Mouse (Mus musculus) heart, embryonic 15.5 days (tissue): ENCODE data around the gene Gpat2. TPM values are rescaled to one million over a fixed set of nuclear protein-coding genes. Genes with fewer than 3 reads are reported as not detected.
A peak's percentile ranks its signal among the peaks of the same experiment; 100 is the strongest.

Experiments used
- ATAC-seq: fragments of 200-750 bp; cut with Nextera tagmentation; replicated peaks from 2 replicates; pipeline ENCODE4 v1.8.0; 2017; ENCODE audit warnings: low read depth, moderate TSS enrichment; ENCODE audit not compliant: insufficient number of reproducible peaks, insufficient read depth, low FRiP score
- H3K27ac ChIP-seq: fragments of 300-500 bp; sonication (generic); 2 replicates; pipeline ENCODE4 v1.5.1; 2015; ENCODE audit warnings: mild to moderate bottlenecking, inconsistent platforms
- H3K27me3 ChIP-seq: fragments of 300-500 bp; sonication (generic); 2 replicates; pipeline ENCODE4 v1.6.1; 2015; ENCODE audit warnings: inconsistent platforms
- H3K36me3 ChIP-seq: fragments of 300-500 bp; sonication (generic); 2 replicates; pipeline ENCODE4 v1.6.1; 2015; ENCODE audit warnings: mild to moderate bottlenecking, inconsistent platforms
- H3K4me1 ChIP-seq: fragments of 300-500 bp; sonication (generic); replicated peaks from 2 replicates; pipeline ENCODE4 v1.6.1; 2015; ENCODE audit warnings: inconsistent platforms
- H3K4me2 ChIP-seq: fragments of 300-500 bp; sonication (generic); 2 replicates; pipeline ENCODE4 v1.6.1; 2015; ENCODE audit warnings: inconsistent platforms, mild to moderate bottlenecking, moderate library complexity
- H3K4me3 ChIP-seq: fragments of 300-500 bp; sonication (generic); 2 replicates; pipeline ENCODE4 v1.5.1; 2015; ENCODE audit warnings: mild to moderate bottlenecking, inconsistent platforms
- H3K9ac ChIP-seq: fragments of 300-500 bp; sonication (generic); 2 replicates; pipeline ENCODE4 v1.6.1; 2015; ENCODE audit warnings: mild to moderate bottlenecking, inconsistent platforms
- H3K9me3 ChIP-seq: fragments of 300-500 bp; sonication (generic); replicated peaks from 2 replicates; pipeline ENCODE4 v1.6.1; 2016; ENCODE audit warnings: inconsistent platforms
- WGBS: fragments of 180-500 bp; shearing (Covaris S2); methylation state at CpG from one replicate; pipeline ENCODE4 v1.1.7; 2015; ENCODE audit warnings: mixed read lengths; 5-methylcytosine and 5-hydroxymethylcytosine counted together
- polyA plus RNA-seq: library from polyadenylated mRNA; unstranded; fragments of >200 nt; fragmentation: Nextera tagmentation; extraction: Ambion mirVana; gene quantifications from 2 replicates; pipeline ENCODE4 v1.2.1, GENCODE M21; 2015

The Gpat2 gene
- polyA plus RNA-seq, 1 experiment from 2014 or later: 0.35 TPM

DNA sequence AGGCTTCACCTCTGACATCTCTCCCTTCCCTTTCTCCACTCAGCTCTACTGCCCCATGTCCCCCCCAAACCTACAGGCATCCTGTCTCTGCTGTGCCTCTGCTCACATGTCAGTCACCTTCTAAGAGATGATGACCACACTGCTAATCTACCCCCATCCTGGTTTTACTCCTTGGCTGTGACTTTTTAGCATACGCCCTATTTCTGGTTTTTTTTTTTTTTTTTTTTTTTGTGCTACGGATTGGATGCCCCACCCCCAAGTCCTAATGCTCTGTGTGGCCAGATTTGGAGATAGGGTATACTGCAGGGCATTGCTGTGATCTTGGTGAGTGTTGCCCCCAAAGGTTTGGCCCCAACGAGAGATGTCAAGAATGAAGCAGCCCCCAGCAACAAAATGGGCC lies 47.3 kb downstream of the Gpat2 start:
- Histone ChIP-seq H3K4me2 (no peak overlapping the region), H3K9ac (no peak overlapping the region), H3K36me3 (no peaks in the 10 kb centered on the region), H3K4me3 (no peak overlapping the region), H3K27ac (no peak overlapping the region), H3K9me3 (no peaks in the 10 kb centered on the region), H3K4me1 (no peaks in the 10 kb centered on the region), H3K27me3 (peaks cover 7% of the 10 kb centered on the region; the same call in 1 of the 2 replicates)
- 58% methylated on average over 3 of the region's 3 CpGs for WGBS
- no peak for ATAC-seq

DNA sequence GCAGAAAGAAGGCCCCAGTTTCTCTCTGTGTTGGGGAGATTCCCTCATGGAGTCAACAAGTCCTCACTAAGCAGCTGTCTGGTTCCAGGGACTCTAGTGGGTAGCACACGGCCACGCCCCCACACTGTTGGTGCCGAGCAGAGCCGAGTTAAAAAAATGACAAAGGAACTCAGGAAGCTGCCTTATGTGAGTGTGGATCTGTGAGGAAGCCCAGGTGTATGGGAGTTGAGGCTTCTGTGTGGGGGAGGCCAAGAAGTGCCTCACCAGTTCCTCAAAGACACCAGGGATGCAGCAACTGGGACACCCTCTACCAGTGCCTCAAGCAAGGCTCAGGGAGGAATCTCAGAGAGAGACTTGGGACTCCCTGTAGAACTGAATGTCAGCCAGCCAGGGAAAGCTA lies 54.2 kb downstream of the Gpat2 start:
- Histone ChIP-seq H3K27ac (no peak overlapping the region), H3K4me2 (no peak overlapping the region), H3K27me3 (peaks cover 56% of the 10 kb centered on the region), H3K4me1 (peaks cover 28% of the 10 kb centered on the region), H3K9ac (no peak overlapping the region), H3K36me3 (no peaks in the 10 kb centered on the region), H3K4me3 (no peak overlapping the region), H3K9me3 (no peaks in the 10 kb centered on the region)
- ATAC-seq: no peak
- 66% methylated on average over 4 of the region's 4 CpGs for WGBS

- H3K4me3 ChIP-seq: no peak overlapping the region
- no peak overlapping the region for H3K4me2 ChIP-seq
- WGBS: 65% methylated on average over 10 of the region's 10 CpGs
- peaks cover 62% of the 10 kb centered on the region for H3K27me3 ChIP-seq
- no peak for ATAC-seq
- no peak overlapping the region for H3K9ac ChIP-seq
- no peaks in the 10 kb centered on the region for H3K9me3 ChIP-seq
- H3K36me3 ChIP-seq: no peaks in the 10 kb centered on the region
- no peak overlapping the region for H3K27ac ChIP-seq
- H3K4me1 ChIP-seq: peaks cover 33% of the 10 kb centered on the region
Observed at GRCm38 (mm10) chr2:127479763-127480162, 54.8 kb downstream of the Gpat2 start.

DNA sequence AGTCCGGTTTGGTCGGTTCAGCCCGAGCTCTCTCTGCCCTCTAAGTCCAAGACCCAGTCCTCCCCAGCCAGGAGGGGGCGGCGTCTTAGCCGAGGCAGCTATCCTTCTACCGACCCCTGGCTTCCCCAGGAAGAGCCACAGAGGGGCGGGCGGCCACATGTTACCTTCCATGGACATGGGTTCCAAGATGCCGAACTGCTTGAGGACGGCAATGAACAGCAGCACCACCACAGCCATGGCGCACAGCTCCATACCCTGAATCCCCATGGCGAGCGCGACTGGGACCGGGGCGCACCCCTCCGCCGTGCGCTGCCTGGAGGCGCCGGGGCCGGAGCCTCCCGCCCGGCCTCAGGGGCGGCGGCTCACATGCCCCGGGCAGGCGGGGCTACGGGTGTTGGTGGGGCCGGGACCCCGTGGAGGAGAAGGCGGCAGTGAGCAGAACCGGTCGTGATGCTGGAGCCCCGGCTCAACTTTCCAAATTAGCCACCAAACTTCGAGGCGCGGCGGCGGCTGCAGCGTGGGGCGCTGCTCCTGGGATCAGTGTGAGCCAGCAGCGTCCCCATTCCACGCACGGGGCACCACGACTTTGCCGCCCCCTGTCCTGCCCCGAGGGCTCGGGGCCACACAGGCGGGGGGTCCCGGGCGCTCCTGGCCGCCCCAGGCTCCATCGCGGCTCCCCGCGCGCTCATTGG lies 57.0 kb downstream of the Gpat2 start:
- Histone ChIP-seq H3K27me3 (peaks cover 74% of the 10 kb centered on the region), H3K27ac (no peak overlapping the region; the same call in 1 of the 2 replicates), H3K4me3 (peak overlapping the region; percentile 64), H3K36me3 (no peaks in the 10 kb centered on the region), H3K4me2 (peak overlapping the region; percentile 94), H3K9me3 (no peaks in the 10 kb centered on the region), H3K9ac (peak overlapping the region; percentile 46), H3K4me1 (peaks cover 36% of the 10 kb centered on the region)
- WGBS: 2% methylated on average over 59 of the region's 59 CpGs
- peak; percentile 28; the same call in 1 of the 2 replicates for ATAC-seq

DNA sequence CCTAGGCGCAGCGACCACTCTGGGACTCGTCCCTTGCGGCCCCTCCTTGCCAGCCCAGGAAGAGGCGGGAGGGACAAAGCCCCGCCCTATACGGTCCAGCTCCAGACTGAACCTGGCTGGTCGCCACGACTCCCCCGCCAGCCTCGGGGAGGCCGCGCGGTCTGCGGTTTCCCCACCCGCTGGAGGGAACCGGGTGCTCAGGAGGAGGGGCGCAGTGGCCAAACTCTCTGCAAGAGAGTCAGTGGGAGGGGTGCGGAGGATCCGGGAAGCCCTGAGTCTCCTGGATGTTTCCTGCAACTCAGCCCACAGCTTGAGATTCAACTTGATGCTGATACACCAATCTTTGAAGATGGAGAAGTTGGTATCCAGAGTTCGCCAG lies 57.5 kb downstream of the Gpat2 start:
- peak; percentile 77 for ATAC-seq
- Histone ChIP-seq H3K9me3 (no peaks in the 10 kb centered on the region), H3K4me1 (peaks cover 36% of the 10 kb centered on the region), H3K27me3 (peaks cover 76% of the 10 kb centered on the region), H3K4me3 (peak overlapping the region; percentile 64), H3K9ac (peak overlapping the region; percentile 46), H3K4me2 (peak overlapping the region; percentile 94), H3K36me3 (no peaks in the 10 kb centered on the region), H3K27ac (peak overlapping the region; percentile 5; the same call in 1 of the 2 replicates)
- WGBS: under 1% methylated on average over 21 of the region's 21 CpGs

DNA sequence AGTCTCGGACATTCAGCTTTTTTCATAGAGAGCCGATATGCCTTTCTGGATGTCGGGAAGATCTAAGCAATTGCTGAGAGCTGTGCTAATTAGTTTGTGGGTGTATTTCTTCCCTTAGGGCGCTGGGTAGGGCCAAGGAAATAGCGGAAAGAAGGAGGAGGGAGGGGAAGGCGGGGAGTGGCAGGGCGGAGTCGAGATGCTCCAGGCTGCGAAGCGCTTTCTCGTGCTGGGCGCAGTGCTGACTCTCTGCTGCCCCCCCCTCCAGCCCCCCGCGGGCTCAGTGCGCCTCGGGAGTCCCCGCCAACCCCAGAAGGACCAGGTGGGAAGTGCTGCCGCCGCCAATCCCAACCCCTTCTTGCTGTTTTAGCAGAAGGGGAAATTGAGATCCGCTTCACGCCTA lies 58.0 kb downstream of the Gpat2 start:
- H3K9ac ChIP-seq: no peak overlapping the region
- H3K4me1 ChIP-seq: peaks cover 36% of the 10 kb centered on the region
- peak overlapping the region; percentile 94 for H3K4me2 ChIP-seq
- H3K36me3 ChIP-seq: no peaks in the 10 kb centered on the region
- H3K9me3 ChIP-seq: no peaks in the 10 kb centered on the region
- ATAC-seq: no peak
- peaks cover 76% of the 10 kb centered on the region for H3K27me3 ChIP-seq
- 0 out of 2 replicates have a peak overlapping the region, but pooled peaks have one; percentile 5 for H3K27ac ChIP-seq
- H3K4me3 ChIP-seq: peak overlapping the region; percentile 64
- under 1% methylated on average over 21 of the region's 21 CpGs for WGBS

DNA sequence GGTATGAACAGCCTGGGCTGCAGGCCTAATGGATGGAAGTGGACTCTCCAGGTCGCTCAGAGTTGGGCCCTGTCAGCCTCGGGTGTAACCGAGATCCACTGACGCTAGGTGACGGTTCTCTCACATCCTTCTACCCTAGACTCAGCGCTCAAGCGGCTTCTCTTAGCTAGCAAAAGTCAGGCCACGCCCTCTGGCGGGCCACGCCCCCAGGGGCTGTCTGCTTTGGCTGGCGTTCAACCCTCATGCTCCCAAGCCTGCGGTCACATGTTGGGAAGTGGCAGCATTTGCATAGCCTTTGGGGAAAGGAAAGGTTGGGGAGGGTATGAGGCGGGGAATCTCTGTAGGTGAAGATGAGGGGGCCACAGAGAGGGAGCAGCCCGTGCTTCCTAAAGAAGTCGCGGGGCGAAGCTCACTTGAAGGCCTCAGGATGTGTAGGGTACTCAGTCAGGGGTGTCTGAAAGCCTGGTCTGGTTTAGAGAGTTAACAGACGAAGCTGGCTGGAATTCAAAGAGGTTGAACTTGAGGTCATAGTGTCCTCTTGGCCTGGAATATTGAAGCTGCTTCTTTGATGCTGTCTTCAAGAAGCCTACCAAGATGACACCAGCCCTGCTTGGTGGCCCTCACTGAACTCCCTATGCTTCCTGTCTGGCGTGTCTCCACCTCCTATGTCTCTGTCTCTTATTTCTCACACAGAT lies 59.6 kb downstream of the Gpat2 start:
- Histone ChIP-seq H3K9ac (no peak overlapping the region), H3K36me3 (no peaks in the 10 kb centered on the region), H3K27me3 (peaks cover 65% of the 10 kb centered on the region), H3K27ac (no peak overlapping the region; the same call in 1 of the 2 replicates), H3K4me1 (peaks cover 36% of the 10 kb centered on the region), H3K4me3 (peak overlapping the region; percentile 30), H3K9me3 (no peaks in the 10 kb centered on the region), H3K4me2 (peak overlapping the region; percentile 58)
- WGBS: 7% methylated on average over 19 of the region's 19 CpGs
- ATAC-seq: peak; percentile 59

Other genes with a start within 250 kb of the Gpat2 start
- 1.4 TPM in 2 replicates for gene 1810024B03Rik, start 216.9 kb upstream of the Gpat2 start, polyA plus RNA-seq
- gene Snrnp200, start 216.8 kb upstream of the Gpat2 start, polyA plus RNA-seq: 32.3 and 43.7 TPM in 2 replicates
- gene Ciao1, start 177.4 kb upstream of the Gpat2 start, polyA plus RNA-seq: 57.5 and 58.7 TPM in 2 replicates
- 22.0 and 25.9 TPM in 2 replicates for gene Tmem127, start 177.3 kb upstream of the Gpat2 start, polyA plus RNA-seq
- 99.6 and 102 TPM in 2 replicates for gene Stard7, start 155.0 kb upstream of the Gpat2 start, polyA plus RNA-seq
- gene Dusp2, start 89.0 kb upstream of the Gpat2 start, polyA plus RNA-seq: 11.6 and 16.7 TPM in 2 replicates
- 0.08 TPM in 1 of 2 replicates, not detected in the other for gene Astl, start 86.6 kb upstream of the Gpat2 start, polyA plus RNA-seq
- 1.1 and 1.3 TPM in 2 replicates for gene Adra2b, start 62.0 kb upstream of the Gpat2 start, polyA plus RNA-seq
- gene Fahd2a, start 19.4 kb downstream of the Gpat2 start, polyA plus RNA-seq: 27.1 and 30.8 TPM in 2 replicates
- 0.86 and 2.3 TPM in 2 replicates for gene Kcnip3, start 96.9 kb downstream of the Gpat2 start, polyA plus RNA-seq
- 0.08 and 0.43 TPM in 2 replicates for gene Prom2, start 116.3 kb downstream of the Gpat2 start, polyA plus RNA-seq
- gene Zfp661, start 161.9 kb downstream of the Gpat2 start, polyA plus RNA-seq: 2.2 and 2.8 TPM in 2 replicates
- gene Mrps5, start 162.0 kb downstream of the Gpat2 start, polyA plus RNA-seq: 123 and 132 TPM in 2 replicates
- gene Mal, start 231.5 kb downstream of the Gpat2 start, polyA plus RNA-seq: 3.8 and 4.2 TPM in 2 replicates